Mouse (Mus musculus) kidney, embryonic 15.5 days (tissue): ENCODE measurements at regions not wholly inside any gene's neighbourhood (a gene's known extent, or its start where the extent isn't known, plus 50 kb on each side); places are given as distances from the start of the nearest gene placed in this dataset.

Experiments used
- ATAC-seq: fragments of 200-750 bp; cut with Nextera tagmentation; replicated peaks from 2 replicates; pipeline ENCODE4 v1.8.0; 2017; ENCODE audit warnings: moderate TSS enrichment; ENCODE audit not compliant: low FRiP score
- H3K27ac ChIP-seq: fragments of 300-500 bp; sonication (generic); 2 replicates; pipeline ENCODE4 v1.5.1; 2015; ENCODE audit warnings: mild to moderate bottlenecking, inconsistent platforms
- H3K27me3 ChIP-seq: fragments of 300-500 bp; sonication (generic); 2 replicates; pipeline ENCODE4 v1.6.1; 2015; ENCODE audit warnings: inconsistent platforms
- H3K36me3 ChIP-seq: fragments of 300-500 bp; sonication (generic); 2 replicates; pipeline ENCODE4 v1.6.1; 2015; ENCODE audit warnings: inconsistent platforms
- H3K4me1 ChIP-seq: fragments of 300-500 bp; sonication (generic); 2 replicates; pipeline ENCODE4 v1.6.1; 2015; ENCODE audit warnings: inconsistent platforms
- H3K4me2 ChIP-seq: fragments of 300-500 bp; sonication (generic); 2 replicates; pipeline ENCODE4 v1.6.1; 2015; ENCODE audit warnings: moderate library complexity, mild to moderate bottlenecking, inconsistent platforms
- H3K4me3 ChIP-seq: fragments of 300-500 bp; sonication (generic); replicated peaks from 2 replicates; pipeline ENCODE4 v1.5.1; 2015; ENCODE audit warnings: mild to moderate bottlenecking, inconsistent platforms
- H3K9ac ChIP-seq: fragments of 300-500 bp; sonication (generic); 2 replicates; pipeline ENCODE4 v1.6.1; 2015; ENCODE audit warnings: mild to moderate bottlenecking, inconsistent platforms
- H3K9me3 ChIP-seq: fragments of 300-500 bp; sonication (generic); replicated peaks from 2 replicates; pipeline ENCODE4 v1.6.1; 2016; ENCODE audit warnings: inconsistent platforms
- WGBS: fragments of 180-500 bp; shearing (Covaris S2); methylation state at CpG from one replicate; pipeline ENCODE4 v1.1.7; 2015; ENCODE audit warnings: mixed read lengths; 5-methylcytosine and 5-hydroxymethylcytosine counted together

DNA sequence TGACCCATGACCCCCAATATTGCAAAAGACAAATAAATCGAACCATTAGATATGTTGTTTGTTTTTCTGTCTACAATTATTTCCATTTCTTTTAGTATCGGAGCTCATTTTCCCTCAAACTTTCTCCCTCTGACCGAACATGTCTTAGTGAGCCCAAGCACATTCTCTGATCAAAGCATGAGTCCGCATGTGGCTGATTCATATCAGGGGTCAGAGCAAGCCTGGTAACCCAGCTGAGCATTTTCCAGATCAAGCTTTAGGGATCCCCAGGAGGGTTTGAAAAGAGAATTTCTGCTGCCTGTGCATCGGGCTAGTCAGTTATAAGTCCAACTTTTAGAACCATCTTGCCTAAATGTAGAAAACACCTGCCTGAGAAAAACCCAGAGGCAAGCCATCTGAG, 350.6 kb downstream of the Ccser2 start:
- no peaks in the 10 kb centered on the region for H3K36me3 ChIP-seq
- no peaks in the 10 kb centered on the region for H3K9me3 ChIP-seq
- no peaks in the 10 kb centered on the region for H3K4me1 ChIP-seq
- H3K27ac ChIP-seq: no peak overlapping the region
- H3K4me2 ChIP-seq: no peak overlapping the region
- H3K4me3 ChIP-seq: no peak overlapping the region
- H3K27me3 ChIP-seq: no peaks in the 10 kb centered on the region
- ATAC-seq: no peak
- H3K9ac ChIP-seq: no peak overlapping the region
- 80% methylated on average over 5 of the region's 5 CpGs for WGBS

DNA sequence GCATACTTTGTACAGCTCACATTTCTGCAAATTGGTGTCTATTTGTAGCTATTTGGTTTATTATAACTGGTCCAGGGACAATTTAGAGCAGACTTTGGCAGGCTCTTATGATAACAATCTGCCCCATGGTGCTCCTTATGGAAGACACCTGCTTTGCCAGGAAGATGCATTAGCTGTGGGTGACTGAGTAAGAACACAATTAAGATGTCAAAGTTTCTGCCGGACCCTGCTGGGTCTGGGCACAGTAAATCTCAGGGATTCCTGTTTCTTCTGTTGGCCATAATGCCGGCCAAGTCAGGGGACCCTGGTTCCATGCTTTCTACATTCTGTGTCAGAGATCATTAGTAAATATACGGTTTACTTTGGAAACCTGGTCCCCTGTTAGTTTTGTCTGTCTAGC, 353.7 kb downstream of the Ccser2 start:
- Histone ChIP-seq H3K9me3 (no peaks in the 10 kb centered on the region), H3K36me3 (no peaks in the 10 kb centered on the region), H3K27ac (no peak overlapping the region), H3K9ac (no peak overlapping the region), H3K4me1 (no peaks in the 10 kb centered on the region), H3K4me2 (no peak overlapping the region), H3K4me3 (no peak overlapping the region), H3K27me3 (no peaks in the 10 kb centered on the region)
- ATAC-seq: no peak
- WGBS: 61% methylated on average over 3 of the region's 3 CpGs

DNA sequence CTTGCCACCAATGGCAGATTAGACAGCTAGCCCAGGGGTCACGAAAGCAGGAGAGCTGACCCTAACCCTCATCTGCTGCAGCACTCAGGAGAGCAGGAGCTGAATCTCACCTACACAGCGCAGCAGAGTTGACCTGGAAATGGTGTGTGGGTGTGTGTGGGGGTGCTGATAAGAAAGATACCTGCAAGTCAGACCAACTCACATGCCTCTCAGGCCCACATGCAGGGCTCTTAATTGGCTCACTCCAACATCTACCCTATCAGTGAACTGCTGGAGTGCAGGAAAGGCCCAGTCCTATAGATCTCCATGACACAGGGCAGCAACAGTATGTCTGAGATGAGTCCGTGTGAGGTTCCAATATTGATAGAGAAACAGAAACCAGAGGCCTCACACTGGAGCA, 355.7 kb downstream of the Ccser2 start:
- Histone ChIP-seq H3K4me3 (no peak overlapping the region), H3K36me3 (no peaks in the 10 kb centered on the region), H3K27ac (no peak overlapping the region), H3K27me3 (no peaks in the 10 kb centered on the region), H3K9me3 (no peaks in the 10 kb centered on the region), H3K9ac (no peak overlapping the region), H3K4me2 (no peak overlapping the region), H3K4me1 (no peaks in the 10 kb centered on the region)
- 91% methylated on average over 3 of the region's 3 CpGs for WGBS
- ATAC-seq: no peak

DNA sequence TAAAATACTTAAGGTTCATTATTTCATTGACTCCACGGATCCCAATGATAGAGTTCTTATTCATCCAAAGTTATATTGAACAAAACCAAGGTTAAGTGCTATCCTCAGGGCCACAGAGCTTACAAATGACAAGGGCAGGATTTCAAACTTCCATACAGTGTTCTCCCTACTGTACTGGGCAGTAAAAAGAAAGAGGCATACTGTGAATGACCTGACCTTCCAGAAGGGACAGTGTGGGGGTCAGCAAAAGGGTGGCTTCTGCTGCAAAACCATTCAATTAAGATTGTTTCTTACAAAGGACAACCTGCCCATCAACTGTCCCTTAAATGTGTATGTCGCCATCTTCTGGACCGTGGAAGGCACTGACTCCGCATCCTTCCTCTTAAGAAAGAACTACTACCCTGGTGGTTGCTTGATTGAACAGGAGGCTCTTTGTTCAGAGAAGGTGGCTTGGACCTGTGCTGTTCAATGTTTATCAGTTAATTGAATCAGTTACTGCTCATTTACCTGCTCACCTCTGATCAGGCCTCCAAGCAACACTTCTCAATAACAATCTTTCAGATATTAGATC, 384.4 kb downstream of the Ccser2 start:
- ATAC-seq: 0 out of 2 replicates have a peak, but pooled peaks have one; percentile 40

DNA sequence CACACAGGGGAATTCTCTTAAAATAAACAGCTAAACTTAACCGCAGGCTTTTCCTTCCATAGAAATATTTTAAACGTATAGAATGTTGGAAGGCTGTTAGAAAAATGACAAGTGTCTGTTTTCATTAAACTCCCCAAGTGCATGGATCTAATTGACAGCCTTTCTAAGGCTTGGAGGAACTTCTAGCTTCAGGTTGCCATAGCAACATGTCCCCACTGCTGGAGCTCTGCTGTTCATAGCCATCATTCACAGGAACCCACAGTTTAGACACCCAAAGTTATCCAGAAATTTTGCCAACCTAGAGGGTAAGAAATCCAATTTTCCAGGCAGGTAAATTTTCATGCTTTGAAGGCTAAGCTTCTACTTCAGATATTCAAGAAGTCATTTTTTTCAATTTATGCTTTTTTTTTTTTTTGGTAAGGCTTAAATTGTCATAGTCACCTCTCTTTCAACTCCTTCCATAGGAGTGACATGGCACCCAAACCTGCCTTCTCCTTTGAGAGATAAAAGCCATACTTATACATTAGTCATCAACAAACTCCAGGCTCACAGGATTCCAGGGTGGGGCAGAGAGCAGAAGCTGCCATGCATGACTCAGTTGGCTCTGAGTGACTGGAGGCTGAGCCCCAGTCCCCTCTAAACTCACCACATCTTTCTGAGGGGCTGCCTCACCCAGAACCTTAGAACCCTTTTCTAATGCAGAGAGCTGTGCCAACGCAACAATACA, 385.1 kb downstream of the Ccser2 start:
- no peaks in the 10 kb centered on the region for H3K27me3 ChIP-seq
- no peak overlapping the region for H3K4me2 ChIP-seq
- H3K27ac ChIP-seq: no peak overlapping the region
- 69% methylated on average over 3 of the region's 3 CpGs for WGBS
- no peaks in the 10 kb centered on the region for H3K9me3 ChIP-seq
- H3K4me1 ChIP-seq: no peaks in the 10 kb centered on the region
- H3K9ac ChIP-seq: no peak overlapping the region
- H3K4me3 ChIP-seq: no peak overlapping the region
- ATAC-seq: no peak; the same call in 1 of the 2 replicates
- H3K36me3 ChIP-seq: no peaks in the 10 kb centered on the region

More for the DNA sequence above, 384.4 kb downstream of the Ccser2 start:
- Histone ChIP-seq H3K4me3 (no peak overlapping the region), H3K9me3 (no peaks in the 10 kb centered on the region), H3K36me3 (no peaks in the 10 kb centered on the region), H3K4me2 (no peak overlapping the region), H3K9ac (no peak overlapping the region), H3K27ac (no peak overlapping the region), H3K4me1 (no peaks in the 10 kb centered on the region), H3K27me3 (no peaks in the 10 kb centered on the region)
- WGBS: 44% methylated on average over 4 of the region's 4 CpGs

DNA sequence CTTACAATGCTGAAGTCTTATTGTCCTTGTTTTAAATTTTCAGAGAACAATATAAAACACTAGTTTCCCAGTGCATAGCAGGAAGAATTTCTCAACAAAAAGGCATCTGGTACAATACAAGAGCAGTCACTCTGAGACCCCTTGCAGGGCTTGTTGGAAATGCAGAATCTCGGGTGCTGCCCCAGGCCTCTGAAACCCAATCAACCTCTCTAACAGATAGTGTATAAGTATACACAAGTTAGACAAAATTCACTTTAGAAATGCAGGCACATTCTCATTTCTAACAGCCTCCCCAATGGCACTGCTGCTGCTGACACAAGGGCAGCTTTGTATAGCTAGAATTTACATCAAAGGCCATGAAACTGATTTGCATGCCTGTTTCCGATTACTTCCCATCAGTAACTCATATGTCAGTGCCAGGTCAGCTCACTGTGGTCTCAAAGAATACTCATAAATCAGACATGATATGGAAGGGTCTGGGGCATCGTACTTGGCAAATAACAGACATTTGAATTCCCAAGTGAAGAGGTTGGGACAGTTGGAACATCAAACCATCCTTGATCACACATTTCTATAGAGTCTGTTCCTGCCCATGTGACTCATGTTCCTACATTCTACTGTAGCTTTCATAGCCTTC, 405.2 kb downstream of the Ccser2 start:
- Histone ChIP-seq H3K36me3 (no peaks in the 10 kb centered on the region), H3K27ac (no peak overlapping the region), H3K4me1 (no peaks in the 10 kb centered on the region), H3K4me3 (no peak overlapping the region), H3K27me3 (no peaks in the 10 kb centered on the region), H3K9me3 (no peaks in the 10 kb centered on the region), H3K4me2 (no peak overlapping the region), H3K9ac (no peak overlapping the region)
- ATAC-seq: no peak
- 55% methylated on average over 3 of the region's 3 CpGs for WGBS

DNA sequence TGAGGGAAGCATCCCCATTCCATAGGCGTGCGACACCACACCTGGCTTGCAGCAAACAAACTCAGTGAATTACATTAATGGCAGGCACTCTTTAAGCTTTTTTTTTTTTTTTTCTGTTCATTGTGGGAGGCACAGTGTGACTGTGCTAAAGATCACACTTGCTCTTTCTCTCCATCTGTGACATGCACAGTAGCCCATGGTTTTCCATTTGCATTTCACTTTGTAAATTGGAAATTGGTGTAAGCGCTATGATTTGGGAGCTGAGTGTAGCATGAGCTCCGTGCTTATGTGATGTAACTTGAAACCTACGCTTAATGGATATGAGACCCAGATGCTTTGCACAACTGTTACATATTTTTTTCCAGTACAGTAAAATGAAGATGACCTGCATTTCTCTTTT, 431.2 kb downstream of the Ccser2 start:
- Histone ChIP-seq H3K36me3 (no peaks in the 10 kb centered on the region), H3K4me3 (no peak overlapping the region), H3K9me3 (no peaks in the 10 kb centered on the region), H3K27ac (no peak overlapping the region), H3K9ac (no peak overlapping the region), H3K4me2 (no peak overlapping the region), H3K4me1 (no peaks in the 10 kb centered on the region), H3K27me3 (no peaks in the 10 kb centered on the region)
- ATAC-seq: no peak
- WGBS: 79% methylated on average over 5 of the region's 5 CpGs

DNA sequence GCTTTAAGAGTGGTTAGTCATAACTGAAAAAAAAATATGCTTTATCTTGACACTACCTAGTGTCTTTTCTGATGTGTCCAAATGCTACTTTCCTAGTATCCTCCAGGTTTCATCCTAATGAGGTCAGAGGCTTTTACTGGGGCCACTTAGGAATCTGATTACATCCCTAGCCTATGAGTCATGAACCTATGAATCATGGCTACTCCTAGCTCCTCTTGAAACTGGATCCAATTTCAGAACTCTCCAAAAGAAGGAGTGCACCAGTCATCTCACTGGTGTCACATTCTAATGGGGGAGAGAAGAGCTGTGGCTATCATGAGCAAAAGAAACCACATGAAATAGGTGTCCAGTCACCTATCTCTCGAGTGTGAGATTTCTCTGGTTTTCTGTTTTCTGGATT, 432.6 kb downstream of the 4930474N05Rik start:
- H3K4me1 ChIP-seq: no peaks in the 10 kb centered on the region
- ATAC-seq: peak; percentile 83
- H3K4me2 ChIP-seq: no peak overlapping the region
- H3K36me3 ChIP-seq: no peaks in the 10 kb centered on the region
- no peaks in the 10 kb centered on the region for H3K9me3 ChIP-seq
- no peak overlapping the region for H3K4me3 ChIP-seq
- 21% methylated on average over 1 of the region's 1 CpGs for WGBS
- no peak overlapping the region for H3K9ac ChIP-seq
- H3K27me3 ChIP-seq: no peaks in the 10 kb centered on the region
- 0 out of 2 replicates have a peak overlapping the region, but pooled peaks have one; percentile 10 for H3K27ac ChIP-seq

DNA sequence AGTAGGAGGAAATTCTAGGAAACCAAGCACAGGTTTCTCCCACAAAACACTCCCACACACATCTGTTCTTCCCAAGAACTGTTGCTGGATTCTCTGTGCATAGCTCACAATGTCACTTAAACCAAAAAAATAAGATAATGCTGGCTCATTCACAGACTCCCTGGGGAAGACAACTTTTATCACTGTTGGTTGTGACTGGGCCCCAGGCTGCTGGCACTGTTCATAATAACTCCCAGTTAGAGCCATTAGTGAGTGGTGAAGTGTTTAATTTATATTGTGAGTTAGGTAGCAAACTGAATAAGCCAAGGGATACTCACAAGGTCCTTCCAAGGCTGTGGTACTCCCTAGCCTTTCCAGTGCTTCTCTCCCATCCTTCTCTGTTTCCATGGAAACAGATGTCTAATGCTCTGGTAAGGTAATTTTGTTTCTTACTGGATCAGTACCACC, 430.9 kb downstream of the 4930474N05Rik start:
- Histone ChIP-seq H3K9ac (no peak overlapping the region), H3K36me3 (no peaks in the 10 kb centered on the region), H3K9me3 (no peaks in the 10 kb centered on the region), H3K27ac (no peak overlapping the region), H3K4me2 (no peak overlapping the region), H3K27me3 (no peaks in the 10 kb centered on the region), H3K4me1 (no peaks in the 10 kb centered on the region), H3K4me3 (no peak overlapping the region)
- no peak for ATAC-seq

DNA sequence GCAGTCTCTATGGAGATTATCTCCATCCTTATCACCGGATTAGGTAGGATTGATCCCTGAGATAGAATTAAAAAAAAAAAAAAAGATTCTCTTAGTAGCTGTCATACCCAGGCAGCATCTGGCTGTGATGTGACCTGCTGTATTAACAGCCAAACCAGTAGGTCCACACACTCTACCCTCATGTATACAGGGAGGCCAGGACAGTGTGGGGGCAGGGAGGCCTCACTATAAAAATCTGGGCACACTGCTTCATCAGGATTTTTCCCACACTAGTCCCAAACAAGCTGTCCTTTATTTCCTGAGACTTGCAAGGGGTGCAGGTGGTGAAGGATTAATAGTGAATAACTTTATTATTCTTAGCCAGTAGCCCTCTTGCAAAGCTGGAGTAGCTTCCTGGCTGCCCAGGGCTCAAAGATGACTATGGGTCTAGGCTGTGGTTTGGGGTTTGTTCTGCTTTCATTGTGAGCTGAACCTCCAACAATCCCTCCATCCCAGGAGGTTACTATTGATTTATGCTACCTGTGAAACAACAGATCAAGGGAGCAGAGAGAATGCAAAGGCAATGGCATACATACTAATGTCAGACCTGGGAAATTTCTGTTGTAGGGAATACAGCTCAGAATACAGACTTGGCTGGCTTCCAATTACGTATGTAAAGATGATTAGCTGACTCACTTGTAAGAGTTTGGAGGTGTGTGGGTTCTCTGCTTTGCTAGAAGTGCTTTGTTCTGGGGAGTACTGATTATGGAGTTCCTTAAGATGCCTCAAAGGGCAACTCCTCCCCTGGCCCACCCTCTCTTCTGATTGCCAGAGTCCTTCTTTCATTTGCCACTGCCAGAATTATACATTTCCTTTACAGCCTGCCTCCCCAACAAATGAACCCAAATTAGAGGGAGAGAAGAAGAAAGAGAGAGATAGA, 407.6 kb downstream of the 4930474N05Rik start:
- H3K27me3 ChIP-seq: no peaks in the 10 kb centered on the region
- H3K4me1 ChIP-seq: no peaks in the 10 kb centered on the region
- WGBS: 74% methylated on average over 2 of the region's 2 CpGs
- H3K36me3 ChIP-seq: no peaks in the 10 kb centered on the region
- no peak overlapping the region for H3K9ac ChIP-seq
- H3K9me3 ChIP-seq: no peaks in the 10 kb centered on the region
- ATAC-seq: no peak
- H3K27ac ChIP-seq: no peak overlapping the region
- H3K4me2 ChIP-seq: no peak overlapping the region
- no peak overlapping the region for H3K4me3 ChIP-seq

DNA sequence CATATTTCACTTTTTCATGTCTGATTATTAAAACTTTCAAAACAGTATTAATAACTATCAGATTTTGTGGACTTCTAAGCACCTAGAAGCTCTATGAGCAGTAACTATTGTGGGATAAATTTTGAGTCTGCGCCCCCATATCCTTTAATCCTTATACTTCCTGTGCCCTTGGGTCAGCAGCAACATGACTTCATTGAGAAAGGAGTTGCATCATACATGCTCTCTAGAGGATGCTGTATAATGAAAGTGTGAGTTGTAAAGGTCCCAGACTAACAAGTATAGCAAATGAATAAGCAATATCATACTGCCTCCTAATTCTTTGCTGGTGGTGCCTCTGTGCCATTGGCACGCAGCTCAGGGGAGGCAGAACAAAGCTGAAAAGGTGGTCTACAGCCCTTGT, 404.6 kb downstream of the 4930474N05Rik start:
- Histone ChIP-seq H3K4me3 (no peak overlapping the region), H3K27ac (no peak overlapping the region), H3K27me3 (no peaks in the 10 kb centered on the region), H3K36me3 (no peaks in the 10 kb centered on the region), H3K4me2 (no peak overlapping the region), H3K4me1 (no peaks in the 10 kb centered on the region), H3K9ac (no peak overlapping the region), H3K9me3 (no peaks in the 10 kb centered on the region)
- 92% methylated on average over 2 of the region's 2 CpGs for WGBS
- no peak for ATAC-seq

DNA sequence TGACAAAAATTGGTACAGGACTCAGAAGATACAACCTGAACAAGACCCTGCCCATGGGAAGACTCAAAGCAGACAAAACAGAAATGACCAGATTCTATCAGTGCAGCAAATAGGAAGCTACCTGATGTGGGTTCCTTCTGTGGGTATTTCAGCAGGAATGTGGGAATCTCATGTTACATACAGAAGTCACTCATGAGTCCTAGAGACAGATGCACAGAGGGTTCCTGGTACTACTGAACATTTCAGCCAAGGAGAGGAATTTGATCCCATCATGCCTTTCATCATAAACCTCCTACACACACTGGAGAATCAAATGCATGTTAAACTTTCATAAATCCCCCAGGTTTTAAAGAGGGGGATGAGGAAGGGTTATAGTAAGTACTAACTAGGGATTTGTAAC, 390.8 kb downstream of the 4930474N05Rik start:
- no peaks in the 10 kb centered on the region for H3K9me3 ChIP-seq
- H3K4me1 ChIP-seq: no peaks in the 10 kb centered on the region
- H3K36me3 ChIP-seq: no peaks in the 10 kb centered on the region
- no peak overlapping the region for H3K27ac ChIP-seq
- no peak for ATAC-seq
- H3K27me3 ChIP-seq: no peaks in the 10 kb centered on the region
- no peak overlapping the region for H3K9ac ChIP-seq
- H3K4me3 ChIP-seq: no peak overlapping the region
- H3K4me2 ChIP-seq: no peak overlapping the region
